Mouse (Mus musculus) induced T-regulatory cell, adult 2 months (primary cell): Measurements from ENCODE around the gene Lypd3.

Experiments used
- DNase-seq: peaks from one replicate; pipeline ENCODE4 v3.0.0-alpha.2; 2012; ENCODE audit warnings: low read depth

Gene Lypd3

GRCm38 (mm10) chr7:24636264-24636663, at the start of gene Lypd3:
TSS of gene Lypd3 (plus strand) at chr7:24636550.
- DNase-seq, result no peak

- DNase-seq, result peak; percentile 48
These were observed 49.5 kb upstream of the Lypd3 start for GRCm38 (mm10) chr7:24586828-24587227.

GRCm38 (mm10) chr7:24587330-24588105, 48.8 kb upstream of the Lypd3 start, which contains the start of the genes Ethe1 and Zfp575:
TSS of gene Ethe1 (plus strand) at chr7:24587543.
TSS of gene Zfp575 (minus strand) at chr7:24587641.
- peak; percentile 38 for DNase-seq

- no peak for DNase-seq
These were observed 48.0 kb upstream of the Lypd3 start for GRCm38 (mm10) chr7:24588336-24588735.

- no peak for DNase-seq
These were observed 44.6 kb upstream of the Lypd3 start for GRCm38 (mm10) chr7:24591735-24592134.

- DNase-seq, result no peak
These were observed 44.2 kb upstream of the Lypd3 start for GRCm38 (mm10) chr7:24592163-24592562.

DNA sequence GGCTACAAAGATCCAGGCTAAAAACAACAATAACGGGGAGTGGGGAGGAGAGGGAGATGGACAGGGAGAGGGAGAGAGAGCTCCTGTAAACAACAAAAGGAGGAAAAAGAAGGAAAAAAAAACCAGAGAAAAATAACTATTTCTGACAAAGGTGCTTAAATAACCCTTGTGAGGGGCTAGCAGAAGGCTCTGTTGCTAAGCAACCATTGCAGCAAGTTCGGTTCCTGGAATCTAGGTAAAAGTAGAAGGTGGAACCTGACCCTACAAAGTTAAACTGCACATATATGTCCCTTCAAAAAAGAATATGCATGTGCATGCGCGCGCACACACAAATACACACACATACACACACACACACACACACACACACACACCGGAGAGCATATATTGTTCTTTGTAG, 43.6 kb upstream of the Lypd3 start:
- DNase-seq, result no peak

DNA sequence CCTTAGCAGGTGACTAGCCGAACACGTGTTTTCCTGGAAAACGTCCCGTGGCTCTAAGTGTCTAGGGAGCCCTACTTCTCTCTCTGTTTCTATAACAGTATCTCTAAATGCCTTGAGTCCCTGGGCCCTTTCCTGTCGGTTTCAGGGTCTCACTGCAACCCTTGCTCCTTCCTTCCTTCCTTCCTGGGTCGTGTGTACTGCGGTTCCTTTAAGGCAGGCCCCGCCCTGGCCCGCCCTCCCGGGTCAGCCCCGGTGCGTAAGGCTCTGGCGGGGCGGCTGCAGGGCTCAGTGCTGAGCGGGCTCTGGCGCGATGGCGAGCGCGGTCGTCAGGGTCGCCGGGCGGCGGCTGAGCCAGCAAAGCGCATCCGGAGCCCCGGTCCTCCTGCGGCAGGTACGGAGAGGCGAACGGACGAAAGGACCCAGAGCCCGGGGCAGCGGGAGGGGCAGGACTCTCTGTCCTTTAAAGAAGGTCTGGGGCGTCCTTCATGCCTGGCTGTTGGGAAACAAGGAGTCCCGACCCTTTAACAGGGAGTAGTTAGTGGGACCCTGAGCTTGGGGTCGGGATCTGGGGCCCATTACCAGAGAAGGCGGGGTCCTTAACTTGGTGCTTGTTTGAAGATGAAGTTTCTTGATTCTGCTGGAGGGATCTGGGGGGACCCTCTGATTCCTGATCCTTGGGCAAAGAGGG, 42.6 kb upstream of the Lypd3 start:
- peak; percentile 88 for DNase-seq

GRCm38 (mm10) chr7:24594309-24594803, 42.0 kb upstream of the Lypd3 start:
- DNase-seq, result no peak

DNA sequence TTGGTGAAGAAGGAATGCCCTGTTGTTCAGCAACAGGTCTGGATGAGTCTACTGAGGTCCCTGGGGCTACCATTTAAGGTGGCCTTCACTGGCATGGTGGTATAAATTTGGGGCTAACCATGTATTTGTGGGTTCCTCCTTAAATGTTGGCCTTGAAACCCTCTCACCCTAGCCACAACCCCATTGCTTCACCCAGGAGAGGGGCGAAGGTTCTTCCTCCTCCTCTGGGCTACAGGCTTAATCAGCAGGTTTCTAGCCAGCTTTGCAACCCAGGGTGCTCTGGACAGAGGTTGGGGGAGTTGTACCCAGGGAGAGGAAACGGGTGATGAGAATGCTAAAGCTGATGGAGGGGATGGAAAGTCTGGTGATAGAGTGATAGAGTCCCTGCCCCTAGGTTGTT, 40.9 kb upstream of the Lypd3 start:
- DNase-seq, result no peak

GRCm38 (mm10) chr7:24598121-24598520, 38.2 kb upstream of the Lypd3 start:
- no peak for DNase-seq

DNA sequence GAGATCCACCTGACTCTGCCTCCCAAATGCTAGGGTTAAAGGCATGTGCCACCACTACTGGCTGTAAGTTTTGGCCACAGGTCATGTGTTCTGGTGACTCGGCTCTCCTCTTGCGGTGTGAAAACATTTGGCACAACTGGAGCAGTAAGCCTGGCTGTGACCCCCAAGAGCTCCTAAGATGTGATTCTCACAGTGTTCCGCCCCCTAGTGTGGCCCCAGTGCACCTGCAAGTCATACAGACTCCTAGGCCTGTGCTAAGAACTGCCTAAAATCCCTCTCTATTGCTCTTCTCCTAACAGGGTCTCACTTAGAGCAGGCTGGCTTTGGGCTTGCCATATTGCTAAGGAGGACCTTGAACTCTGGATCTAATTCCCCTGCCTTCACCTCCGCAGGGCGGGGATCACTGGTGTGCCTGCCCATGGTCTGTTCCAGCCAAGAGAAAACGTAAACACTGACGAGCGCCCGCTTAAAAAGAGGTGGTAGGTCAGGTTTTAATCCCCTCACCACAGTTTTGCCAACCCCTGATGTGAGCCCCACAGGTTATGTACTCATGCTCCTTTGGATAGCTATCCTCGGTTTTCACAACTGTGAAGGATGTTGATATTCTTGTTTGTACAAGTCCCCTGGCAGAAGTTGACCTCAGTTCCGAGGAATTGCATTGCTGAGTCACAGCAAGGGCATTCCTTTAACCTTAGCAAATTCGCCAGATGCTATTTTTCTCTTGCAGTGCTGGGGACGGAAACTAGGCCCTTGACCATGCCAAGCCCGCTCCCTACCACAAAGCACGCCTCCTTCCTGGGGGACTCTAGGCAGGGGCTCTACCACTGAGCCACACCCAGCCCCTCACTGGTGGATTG, 36.9 kb upstream of the Lypd3 start:
- DNase-seq, result no peak

- peak; percentile 96 for DNase-seq
These were observed 35.3 kb upstream of the Lypd3 start for GRCm38 (mm10) chr7:24600941-24601597.

DNA sequence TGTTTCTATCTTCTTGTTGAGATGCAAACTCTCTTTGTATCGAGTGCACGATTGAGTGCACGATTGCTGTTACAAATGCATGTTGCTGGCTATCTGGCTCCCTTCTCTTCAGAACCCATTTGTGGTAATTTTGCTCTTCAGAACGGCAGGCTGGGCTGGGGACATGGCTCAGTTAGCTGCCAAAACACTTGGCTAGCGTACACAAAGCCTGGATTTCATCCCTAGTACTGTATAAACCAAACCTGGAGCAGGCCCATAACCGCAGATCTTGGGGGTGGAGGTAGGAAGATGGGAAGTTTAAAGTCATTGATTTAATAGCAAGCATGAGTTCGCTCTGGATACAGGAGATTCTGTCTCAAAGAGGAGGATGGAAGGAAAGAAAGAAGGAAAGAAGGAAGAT, 30.8 kb upstream of the Lypd3 start:
- no peak for DNase-seq

DNA sequence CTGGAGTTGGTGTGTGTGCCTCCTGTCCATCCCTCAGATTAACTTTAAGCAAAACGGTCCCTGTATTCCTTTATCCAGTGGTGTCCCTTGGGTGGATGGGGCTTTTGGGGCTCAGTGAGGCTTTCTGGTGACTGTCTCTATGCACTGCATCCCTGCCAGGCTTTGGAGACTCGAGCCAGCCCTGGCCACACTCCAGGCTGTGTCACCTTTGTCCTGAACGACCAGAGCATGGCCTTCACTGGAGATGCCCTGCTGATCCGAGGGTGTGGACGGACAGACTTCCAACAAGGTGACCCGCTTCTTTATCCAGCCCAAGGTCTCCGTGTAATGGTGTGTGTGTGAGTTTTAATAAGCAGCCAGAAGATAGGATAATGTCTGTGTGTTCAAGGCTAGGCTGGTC, 30.3 kb upstream of the Lypd3 start:
- no peak for DNase-seq

- peak; percentile 91 for DNase-seq
These were observed 28.3 kb upstream of the Lypd3 start for GRCm38 (mm10) chr7:24608017-24608416.

- peak; percentile 66 for DNase-seq
These were observed 27.8 kb upstream of the Lypd3 start for GRCm38 (mm10) chr7:24608561-24608960.

GRCm38 (mm10) chr7:24610144-24610878, 26.0 kb upstream of the Lypd3 start, which contains the start of gene Phldb3:
TSS of gene Phldb3 (plus strand) at chr7:24610763.
- DNase-seq, result peak; percentile 76

DNA sequence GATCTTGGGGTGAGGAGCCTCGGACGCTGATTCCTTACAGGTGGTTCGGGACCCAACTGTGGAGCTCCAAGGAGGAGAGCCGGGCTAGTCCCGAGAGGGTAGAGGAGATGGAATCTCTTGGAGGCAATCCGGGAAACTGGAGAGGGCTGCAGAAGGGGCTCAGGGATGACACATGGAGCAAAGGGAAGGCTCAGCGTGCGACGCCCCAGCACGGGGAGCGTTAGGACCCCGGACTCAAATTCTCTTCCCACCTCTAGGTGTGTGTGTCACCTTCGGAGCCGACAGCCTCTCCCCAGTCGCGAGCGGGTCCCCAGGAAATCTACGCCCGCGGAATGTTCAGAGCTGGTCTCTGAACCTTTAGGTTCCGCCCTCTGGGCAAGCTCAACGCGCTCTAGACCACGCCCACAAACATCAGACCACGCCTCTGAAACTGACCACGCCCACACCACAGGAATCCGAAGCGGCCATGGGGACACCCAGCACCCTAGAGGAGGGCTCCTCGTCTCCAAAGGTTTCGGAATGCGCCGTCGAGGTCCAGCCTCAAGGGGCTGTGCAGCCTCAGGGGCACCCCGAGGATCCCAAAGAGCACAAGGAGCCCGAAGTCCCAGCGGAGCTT, 25.4 kb upstream of the Lypd3 start:
- DNase-seq, result peak; percentile 98

- no peak for DNase-seq
These were observed 24.6 kb upstream of the Lypd3 start for GRCm38 (mm10) chr7:24611709-24612108.
